Mouse (Mus musculus): ENCODE results near the gene Vps16. TPM values are rescaled to one million over a fixed set of nuclear protein-coding genes. Genes with fewer than 3 reads are reported as not detected.
A peak's percentile ranks its signal among the peaks of the same experiment; 100 is the strongest.

Gene Vps16
- polyA plus RNA-seq, 1 experiment = 43.6 TPM

GRCm38 (mm10) chr2:130482177-130482576 lies 58.0 kb downstream of the Vps16 start:
- H3K36me3 ChIP-seq (ENCODE audit: control insufficient read depth, insufficient read depth) = peaks cover 4% of the 10 kb centered on the region
- no peak overlapping the region for H3ac ChIP-seq (ENCODE audit: control insufficient read depth, insufficient read length)
- peaks cover 95% of the 10 kb centered on the region for H3K79me2 ChIP-seq (ENCODE audit: control insufficient read depth, insufficient read depth)
- TF ChIP-seq POLR2AphosphoS2 (IDR thresholded peaks at IDR 0.05; ENCODE audit: insufficient read length, low read depth) (no peak), REST (IDR thresholded peaks at IDR 0.05; ENCODE audit: insufficient read depth, insufficient read length) (no peak), MYOD1 (IDR thresholded peaks at IDR 0.05; ENCODE audit: control insufficient read depth in 1 of 3, insufficient read length in 2 of 3, low read depth in 2 of 3) (no peak), MYOG (IDR thresholded peaks at IDR 0.05; ENCODE audit: control insufficient read depth in 1 of 3, insufficient read depth in 1 of 3, insufficient read length in 2 of 3, low read depth in 2 of 3) (no peak), TCF3 (IDR thresholded peaks at IDR 0.05; ENCODE audit: insufficient read length, low read depth) (no peak), USF1 (IDR thresholded peaks at IDR 0.05; ENCODE audit: low read depth) (no peak), CEBPB (IDR thresholded peaks at IDR 0.05; ENCODE audit: insufficient read depth, poor library complexity, severe bottlenecking) (no peak), POLR2A (IDR thresholded peaks at IDR 0.05; ENCODE audit: insufficient read length, low read depth) (no peak), TCF12 (IDR thresholded peaks at IDR 0.05; ENCODE audit: insufficient read depth, poor library complexity, severe bottlenecking) (no peak), E2F4 (IDR thresholded peaks at IDR 0.05; ENCODE audit: insufficient read depth) (no peak), SRF (IDR thresholded peaks at IDR 0.05; ENCODE audit: control insufficient read depth, insufficient read length, low read depth) (no peak), MAX (IDR thresholded peaks at IDR 0.05; ENCODE audit: low read depth) (no peak)
- no peaks in the 10 kb centered on the region for H3K27me3 ChIP-seq (ENCODE audit: control insufficient read depth, insufficient read depth, insufficient read length)
- H3K4me3 ChIP-seq = no peak overlapping the region
- H3K4me2 ChIP-seq (ENCODE audit: low read depth) = no peak overlapping the region

DNA sequence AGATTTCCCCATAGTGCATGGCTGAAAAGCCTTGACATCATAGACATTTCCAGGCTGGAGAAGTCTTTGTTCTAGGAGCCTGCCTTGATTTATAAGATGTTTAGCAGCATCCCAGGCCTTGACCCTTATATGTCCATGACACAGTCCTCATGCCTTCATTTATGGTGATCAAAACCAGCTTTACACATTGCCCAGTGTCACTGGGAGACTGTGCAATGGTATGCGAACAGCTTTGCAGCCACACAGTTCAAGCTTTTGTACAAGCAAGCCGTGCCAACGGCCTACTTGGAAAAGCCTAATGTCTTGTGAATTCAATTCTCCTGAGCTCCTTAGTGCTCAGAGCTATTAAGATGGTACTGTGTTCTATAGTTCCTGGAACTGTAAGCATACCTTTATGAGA lies 58.6 kb downstream of the Vps16 start:
- H3ac ChIP-seq (ENCODE audit: control insufficient read depth, insufficient read length) = no peak overlapping the region
- no peak for TF ChIP-seq CEBPB (IDR thresholded peaks at IDR 0.05; ENCODE audit: insufficient read depth, poor library complexity, severe bottlenecking)
- no peak for TF ChIP-seq REST (IDR thresholded peaks at IDR 0.05; ENCODE audit: insufficient read depth, insufficient read length)
- no peak for TF ChIP-seq SRF (IDR thresholded peaks at IDR 0.05; ENCODE audit: control insufficient read depth, insufficient read length, low read depth)
- TF ChIP-seq POLR2AphosphoS2 (IDR thresholded peaks at IDR 0.05; ENCODE audit: insufficient read length, low read depth) = no peak
- no peak for TF ChIP-seq TCF3 (IDR thresholded peaks at IDR 0.05; ENCODE audit: insufficient read length, low read depth)
- TF ChIP-seq MYOD1 (IDR thresholded peaks at IDR 0.05; ENCODE audit: control insufficient read depth in 1 of 3, insufficient read length in 2 of 3, low read depth in 2 of 3) = no peak
- no peak for TF ChIP-seq USF1 (IDR thresholded peaks at IDR 0.05; ENCODE audit: low read depth)
- no peak for TF ChIP-seq E2F4 (IDR thresholded peaks at IDR 0.05; ENCODE audit: insufficient read depth)
- no peak for TF ChIP-seq MAX (IDR thresholded peaks at IDR 0.05; ENCODE audit: low read depth)
- no peak for TF ChIP-seq MYOG (IDR thresholded peaks at IDR 0.05; ENCODE audit: control insufficient read depth in 1 of 3, insufficient read depth in 1 of 3, insufficient read length in 2 of 3, low read depth in 2 of 3)
- no peak for TF ChIP-seq POLR2A (IDR thresholded peaks at IDR 0.05; ENCODE audit: insufficient read length, low read depth)
- TF ChIP-seq TCF12 (IDR thresholded peaks at IDR 0.05; ENCODE audit: insufficient read depth, poor library complexity, severe bottlenecking) = no peak
- no peak overlapping the region for H3K4me2 ChIP-seq (ENCODE audit: low read depth)
- H3K27me3 ChIP-seq (ENCODE audit: control insufficient read depth, insufficient read depth, insufficient read length) = no peaks in the 10 kb centered on the region
- peaks cover 94% of the 10 kb centered on the region for H3K79me2 ChIP-seq (ENCODE audit: control insufficient read depth, insufficient read depth)
- no peak overlapping the region for H3K4me3 ChIP-seq
- H3K36me3 ChIP-seq (ENCODE audit: control insufficient read depth, insufficient read depth) = peaks cover 4% of the 10 kb centered on the region

- Histone ChIP-seq H3K27me3 (ENCODE audit: control insufficient read depth, insufficient read depth, insufficient read length) (no peaks in the 10 kb centered on the region), H3K4me3 (no peak overlapping the region), H3K4me2 (ENCODE audit: low read depth) (no peak overlapping the region), H3K36me3 (ENCODE audit: control insufficient read depth, insufficient read depth) (no peaks in the 10 kb centered on the region), H3K79me2 (ENCODE audit: control insufficient read depth, insufficient read depth) (peaks cover 80% of the 10 kb centered on the region), H3ac (ENCODE audit: control insufficient read depth, insufficient read length) (no peak overlapping the region)
- no peak for TF ChIP-seq SRF (IDR thresholded peaks at IDR 0.05; ENCODE audit: control insufficient read depth, insufficient read length, low read depth)
- TF ChIP-seq MYOG (IDR thresholded peaks at IDR 0.05; ENCODE audit: control insufficient read depth in 1 of 3, insufficient read depth in 1 of 3, insufficient read length in 2 of 3, low read depth in 2 of 3) = no peak
- TF ChIP-seq POLR2AphosphoS2 (IDR thresholded peaks at IDR 0.05; ENCODE audit: insufficient read length, low read depth) = no peak
- no peak for TF ChIP-seq MAX (IDR thresholded peaks at IDR 0.05; ENCODE audit: low read depth)
- TF ChIP-seq TCF12 (IDR thresholded peaks at IDR 0.05; ENCODE audit: insufficient read depth, poor library complexity, severe bottlenecking) = no peak
- no peak for TF ChIP-seq CEBPB (IDR thresholded peaks at IDR 0.05; ENCODE audit: insufficient read depth, poor library complexity, severe bottlenecking)
- no peak for TF ChIP-seq MYOD1 (IDR thresholded peaks at IDR 0.05; ENCODE audit: control insufficient read depth in 1 of 3, insufficient read length in 2 of 3, low read depth in 2 of 3)
- TF ChIP-seq E2F4 (IDR thresholded peaks at IDR 0.05; ENCODE audit: insufficient read depth) = no peak
- TF ChIP-seq REST (IDR thresholded peaks at IDR 0.05; ENCODE audit: insufficient read depth, insufficient read length) = no peak
- no peak for TF ChIP-seq TCF3 (IDR thresholded peaks at IDR 0.05; ENCODE audit: insufficient read length, low read depth)
- no peak for TF ChIP-seq USF1 (IDR thresholded peaks at IDR 0.05; ENCODE audit: low read depth)
- TF ChIP-seq POLR2A (IDR thresholded peaks at IDR 0.05; ENCODE audit: insufficient read length, low read depth) = no peak
These were observed 60.1 kb downstream of the Vps16 start for GRCm38 (mm10) chr2:130484206-130484605.

DNA sequence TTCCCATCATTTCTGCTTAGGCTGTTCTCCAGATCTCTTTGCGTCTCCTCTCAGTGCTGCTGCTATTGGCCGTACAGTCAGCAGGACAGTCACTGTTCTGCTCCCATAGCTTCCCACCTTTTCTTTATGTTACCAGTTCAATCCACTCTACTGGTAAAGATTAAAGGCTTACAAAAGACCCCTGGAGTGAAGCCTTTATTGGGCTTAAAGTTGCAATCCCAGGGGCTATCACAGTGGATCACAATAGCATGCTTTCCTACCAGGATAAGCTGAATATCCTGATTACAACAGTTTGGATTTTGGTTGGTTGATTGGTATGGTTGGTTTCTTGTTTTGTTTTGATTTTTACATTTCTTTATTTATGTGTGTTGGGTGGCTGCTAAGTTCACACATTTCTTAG lies 63.9 kb downstream of the Vps16 start:
- Histone ChIP-seq H3ac (ENCODE audit: control insufficient read depth, insufficient read length) (no peak overlapping the region), H3K27me3 (ENCODE audit: control insufficient read depth, insufficient read depth, insufficient read length) (no peaks in the 10 kb centered on the region), H3K4me3 (no peak overlapping the region), H3K4me2 (ENCODE audit: low read depth) (peak overlapping the region; percentile 37), H3K79me2 (ENCODE audit: control insufficient read depth, insufficient read depth) (peaks cover 68% of the 10 kb centered on the region), H3K36me3 (ENCODE audit: control insufficient read depth, insufficient read depth) (no peaks in the 10 kb centered on the region)
- TF ChIP-seq MYOD1 (IDR thresholded peaks at IDR 0.05; ENCODE audit: control insufficient read depth in 1 of 3, insufficient read length in 2 of 3, low read depth in 2 of 3) (no peak), POLR2AphosphoS2 (IDR thresholded peaks at IDR 0.05; ENCODE audit: insufficient read length, low read depth) (no peak), TCF12 (IDR thresholded peaks at IDR 0.05; ENCODE audit: insufficient read depth, poor library complexity, severe bottlenecking) (no peak), POLR2A (IDR thresholded peaks at IDR 0.05; ENCODE audit: insufficient read length, low read depth) (no peak), E2F4 (IDR thresholded peaks at IDR 0.05; ENCODE audit: insufficient read depth) (no peak)

GRCm38 (mm10) chr2:130488600-130488999 lies 64.5 kb downstream of the Vps16 start:
- H3ac ChIP-seq (ENCODE audit: control insufficient read depth, insufficient read length) = no peak overlapping the region
- no peaks in the 10 kb centered on the region for H3K36me3 ChIP-seq (ENCODE audit: control insufficient read depth, insufficient read depth)
- no peak overlapping the region for H3K4me3 ChIP-seq
- H3K27me3 ChIP-seq (ENCODE audit: control insufficient read depth, insufficient read depth, insufficient read length) = no peaks in the 10 kb centered on the region
- peaks cover 68% of the 10 kb centered on the region for H3K79me2 ChIP-seq (ENCODE audit: control insufficient read depth, insufficient read depth)
- peak overlapping the region; percentile 37 for H3K4me2 ChIP-seq (ENCODE audit: low read depth)
- TF ChIP-seq TCF3 (IDR thresholded peaks at IDR 0.05; ENCODE audit: insufficient read length, low read depth) = no peak
- TF ChIP-seq CEBPB (IDR thresholded peaks at IDR 0.05; ENCODE audit: insufficient read depth, poor library complexity, severe bottlenecking) = peak; percentile 87
- no peak for TF ChIP-seq MAX (IDR thresholded peaks at IDR 0.05; ENCODE audit: low read depth)
- TF ChIP-seq E2F4 (IDR thresholded peaks at IDR 0.05; ENCODE audit: insufficient read depth) = no peak
- TF ChIP-seq MYOG (IDR thresholded peaks at IDR 0.05; ENCODE audit: control insufficient read depth in 1 of 3, insufficient read depth in 1 of 3, insufficient read length in 2 of 3, low read depth in 2 of 3) = peak in 2 of 3 experiments; percentile 52 to 81
- peak; percentile 16 for TF ChIP-seq USF1 (IDR thresholded peaks at IDR 0.05; ENCODE audit: low read depth)
- TF ChIP-seq REST (IDR thresholded peaks at IDR 0.05; ENCODE audit: insufficient read depth, insufficient read length) = no peak
- TF ChIP-seq TCF12 (IDR thresholded peaks at IDR 0.05; ENCODE audit: insufficient read depth, poor library complexity, severe bottlenecking) = peak; percentile 81
- TF ChIP-seq MYOD1 (IDR thresholded peaks at IDR 0.05; ENCODE audit: control insufficient read depth in 1 of 3, insufficient read length in 2 of 3, low read depth in 2 of 3) = peak in 2 of 3 experiments; percentile 52 to 73
- TF ChIP-seq POLR2AphosphoS2 (IDR thresholded peaks at IDR 0.05; ENCODE audit: insufficient read length, low read depth) = no peak

All from myocyte (in vitro differentiated cells).